Mouse (Mus musculus) embryonic fibroblast, embryonic 13.5 days (primary cell): ENCODE measurements around the gene Tbx21.

Source experiments
- CTCF ChIP-seq: IDR thresholded peaks from 2 replicates; pipeline ENCODE4 v1.5.1; 2011; ENCODE audit warnings: mild to moderate bottlenecking, control low read depth, low read length, moderate library complexity, borderline replicate concordance; ENCODE audit not compliant: insufficient read depth
- POLR2A ChIP-seq: IDR thresholded peaks from 2 replicates; pipeline ENCODE4 v1.6.1; 2011; ENCODE audit warnings: low read depth, mild to moderate bottlenecking, control low read depth, low read length, moderate library complexity

DNA sequence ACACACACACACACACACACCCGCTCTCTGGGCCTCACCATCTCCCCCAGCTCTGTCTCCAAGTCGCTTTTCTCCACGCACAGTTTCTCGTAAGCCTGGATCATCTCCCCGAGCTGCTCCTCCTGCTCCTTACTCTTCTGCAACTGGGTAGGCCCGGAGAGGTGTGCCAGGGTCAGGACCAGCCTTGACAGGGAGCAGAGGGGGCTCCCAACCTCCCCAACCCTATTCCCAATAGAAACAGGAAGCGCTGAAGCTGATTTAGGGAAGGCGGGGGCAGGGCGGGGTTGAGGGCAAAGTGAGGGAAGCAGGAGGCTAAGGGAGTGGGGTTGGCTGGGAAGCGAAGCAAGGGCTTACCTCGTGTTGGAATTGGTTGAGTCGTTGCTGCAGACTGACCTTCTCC, 33.5 kb upstream of the Tbx21 start:
- no peak for TF ChIP-seq CTCF
- TF ChIP-seq POLR2A: no peak
